Mouse (Mus musculus): ENCODE results near the gene Scimp. TPM values are rescaled to one million over a fixed set of nuclear protein-coding genes. Genes with fewer than 3 reads are reported as not detected.
A peak's percentile ranks its signal among the peaks of the same experiment; 100 is the strongest.

Scimp gene
- polyA plus RNA-seq, 1 experiment from 2014 or later = 0.37 TPM

- H3K27ac ChIP-seq (ENCODE audit: low read length) = no peak overlapping the region
- WGBS = 26% methylated on average over 6 of the region's 6 CpGs
- H3K9ac ChIP-seq (ENCODE audit: low read depth, low read length) = no peak overlapping the region
These were observed 3.2 kb upstream of the Scimp start for GRCm38 (mm10) chr11:70815498-70816078.

GRCm38 (mm10) chr11:70815071-70815470, 2.7 kb upstream of the Scimp start:
- Histone ChIP-seq H3K36me3 (ENCODE audit: control insufficient read depth, insufficient read depth, low read length) (no peaks in the 10 kb centered on the region), H3K27ac (ENCODE audit: low read length) (no peak overlapping the region), H3K9me3 (ENCODE audit: control insufficient read depth, low read length) (no peaks in the 10 kb centered on the region), H3K9ac (ENCODE audit: low read depth, low read length) (no peak overlapping the region), H3K4me2 (ENCODE audit: low read depth, low read length) (no peak overlapping the region), H3K4me1 (ENCODE audit: control insufficient read depth, insufficient read depth, low read length) (no peaks in the 10 kb centered on the region), H3K27me3 (replicated peaks; ENCODE audit: control insufficient read depth, insufficient read depth, low read length) (no peaks in the 10 kb centered on the region), H3K4me3 (ENCODE audit: low read length) (no peak overlapping the region)
- WGBS = 80% methylated on average over 8 of the region's 8 CpGs
- no peak for ATAC-seq

More at GRCm38 (mm10) chr11:70815498-70816078, 3.2 kb upstream of the Scimp start:
- Histone ChIP-seq H3K27me3 (replicated peaks; ENCODE audit: control insufficient read depth, insufficient read depth, low read length) (no peaks in the 10 kb centered on the region), H3K9me3 (ENCODE audit: control insufficient read depth, low read length) (no peaks in the 10 kb centered on the region), H3K4me2 (ENCODE audit: low read depth, low read length) (no peak overlapping the region), H3K4me1 (ENCODE audit: control insufficient read depth, insufficient read depth, low read length) (no peaks in the 10 kb centered on the region), H3K36me3 (ENCODE audit: control insufficient read depth, insufficient read depth, low read length) (no peaks in the 10 kb centered on the region), H3K4me3 (ENCODE audit: low read length) (no peak overlapping the region)
- no peak for ATAC-seq

GRCm38 (mm10) chr11:70811471-70812240, 730 bp downstream of the Scimp start:
- no peak overlapping the region for H3K4me2 ChIP-seq (ENCODE audit: low read depth, low read length)
- no peaks in the 10 kb centered on the region for H3K9me3 ChIP-seq (ENCODE audit: control insufficient read depth, low read length)
- H3K27ac ChIP-seq (ENCODE audit: low read length) = no peak overlapping the region
- no peak overlapping the region for H3K4me3 ChIP-seq (ENCODE audit: low read length)
- no peak for ATAC-seq
- no peaks in the 10 kb centered on the region for H3K27me3 ChIP-seq (replicated peaks; ENCODE audit: control insufficient read depth, insufficient read depth, low read length)
- no peak overlapping the region for H3K9ac ChIP-seq (ENCODE audit: low read depth, low read length)
- no peaks in the 10 kb centered on the region for H3K36me3 ChIP-seq (ENCODE audit: control insufficient read depth, insufficient read depth, low read length)
- WGBS = 69% methylated on average over 13 of the region's 13 CpGs
- no peaks in the 10 kb centered on the region for H3K4me1 ChIP-seq (ENCODE audit: control insufficient read depth, insufficient read depth, low read length)

- no peaks in the 10 kb centered on the region for H3K4me1 ChIP-seq (ENCODE audit: control insufficient read depth, insufficient read depth, low read length)
- H3K36me3 ChIP-seq (ENCODE audit: control insufficient read depth, insufficient read depth, low read length) = no peaks in the 10 kb centered on the region
- H3K27me3 ChIP-seq (replicated peaks; ENCODE audit: control insufficient read depth, insufficient read depth, low read length) = no peaks in the 10 kb centered on the region
- no peak overlapping the region for H3K27ac ChIP-seq (ENCODE audit: low read length)
- WGBS = 81% methylated on average over 5 of the region's 5 CpGs
- H3K9ac ChIP-seq (ENCODE audit: low read depth, low read length) = no peak overlapping the region
- no peak overlapping the region for H3K4me2 ChIP-seq (ENCODE audit: low read depth, low read length)
- H3K9me3 ChIP-seq (ENCODE audit: control insufficient read depth, low read length) = no peaks in the 10 kb centered on the region
- ATAC-seq = no peak
- H3K4me3 ChIP-seq (ENCODE audit: low read length) = no peak overlapping the region
These were observed 1.3 kb downstream of the Scimp start for GRCm38 (mm10) chr11:70811041-70811440.

- Histone ChIP-seq H3K9ac (ENCODE audit: low read depth, low read length) (no peak overlapping the region), H3K4me1 (ENCODE audit: control insufficient read depth, insufficient read depth, low read length) (0 out of 2 replicates have a peak, but pooled peaks cover 4% of the 10 kb centered on the region), H3K27ac (ENCODE audit: low read length) (no peak overlapping the region), H3K27me3 (replicated peaks; ENCODE audit: control insufficient read depth, insufficient read depth, low read length) (no peaks in the 10 kb centered on the region), H3K36me3 (ENCODE audit: control insufficient read depth, insufficient read depth, low read length) (no peaks in the 10 kb centered on the region), H3K4me2 (ENCODE audit: low read depth, low read length) (no peak overlapping the region), H3K4me3 (ENCODE audit: low read length) (no peak overlapping the region), H3K9me3 (ENCODE audit: control insufficient read depth, low read length) (no peaks in the 10 kb centered on the region)
- ATAC-seq = no peak
- 30% methylated on average over 1 of the region's 1 CpGs for WGBS
These were observed 3.4 kb downstream of the Scimp start for GRCm38 (mm10) chr11:70809011-70809410.

GRCm38 (mm10) chr11:70808101-70808500, 4.3 kb downstream of the Scimp start:
- Histone ChIP-seq H3K36me3 (ENCODE audit: control insufficient read depth, insufficient read depth, low read length) (no peaks in the 10 kb centered on the region), H3K9ac (ENCODE audit: low read depth, low read length) (no peak overlapping the region), H3K27ac (ENCODE audit: low read length) (no peak overlapping the region), H3K27me3 (replicated peaks; ENCODE audit: control insufficient read depth, insufficient read depth, low read length) (no peaks in the 10 kb centered on the region), H3K4me3 (ENCODE audit: low read length) (no peak overlapping the region), H3K4me1 (ENCODE audit: control insufficient read depth, insufficient read depth, low read length) (0 out of 2 replicates have a peak, but pooled peaks cover 4% of the 10 kb centered on the region), H3K4me2 (ENCODE audit: low read depth, low read length) (no peak overlapping the region), H3K9me3 (ENCODE audit: control insufficient read depth, low read length) (no peaks in the 10 kb centered on the region)
- no peak for ATAC-seq
- 69% methylated on average over 3 of the region's 3 CpGs for WGBS

- Histone ChIP-seq H3K4me1 (ENCODE audit: control insufficient read depth, insufficient read depth, low read length) (0 out of 2 replicates have a peak, but pooled peaks cover 4% of the 10 kb centered on the region), H3K27me3 (replicated peaks; ENCODE audit: control insufficient read depth, insufficient read depth, low read length) (no peaks in the 10 kb centered on the region), H3K36me3 (ENCODE audit: control insufficient read depth, insufficient read depth, low read length) (no peaks in the 10 kb centered on the region), H3K4me3 (ENCODE audit: low read length) (no peak overlapping the region), H3K9ac (ENCODE audit: low read depth, low read length) (no peak overlapping the region), H3K27ac (ENCODE audit: low read length) (no peak overlapping the region), H3K4me2 (ENCODE audit: low read depth, low read length) (no peak overlapping the region), H3K9me3 (ENCODE audit: control insufficient read depth, low read length) (no peaks in the 10 kb centered on the region)
- WGBS = 89% methylated on average over 4 of the region's 4 CpGs
- no peak for ATAC-seq
These were observed 4.8 kb downstream of the Scimp start for GRCm38 (mm10) chr11:70807630-70808029.

GRCm38 (mm10) chr11:70806697-70807096, 5.7 kb downstream of the Scimp start:
- WGBS = 74% methylated on average over 4 of the region's 4 CpGs
- no peak for ATAC-seq
- H3K4me2 ChIP-seq (ENCODE audit: low read depth, low read length) = no peak overlapping the region

GRCm38 (mm10) chr11:70805641-70806175, 6.7 kb downstream of the Scimp start:
- WGBS = 79% methylated on average over 8 of the region's 8 CpGs

More at GRCm38 (mm10) chr11:70806697-70807096, 5.7 kb downstream of the Scimp start:
- Histone ChIP-seq H3K4me3 (ENCODE audit: low read length) (no peak overlapping the region), H3K9ac (ENCODE audit: low read depth, low read length) (no peak overlapping the region), H3K9me3 (ENCODE audit: control insufficient read depth, low read length) (no peaks in the 10 kb centered on the region), H3K27me3 (replicated peaks; ENCODE audit: control insufficient read depth, insufficient read depth, low read length) (no peaks in the 10 kb centered on the region), H3K4me1 (ENCODE audit: control insufficient read depth, insufficient read depth, low read length) (0 out of 2 replicates have a peak, but pooled peaks cover 4% of the 10 kb centered on the region), H3K27ac (ENCODE audit: low read length) (no peak overlapping the region), H3K36me3 (ENCODE audit: control insufficient read depth, insufficient read depth, low read length) (no peaks in the 10 kb centered on the region)

More at GRCm38 (mm10) chr11:70805641-70806175, 6.7 kb downstream of the Scimp start:
- Histone ChIP-seq H3K4me1 (ENCODE audit: control insufficient read depth, insufficient read depth, low read length) (0 out of 2 replicates have a peak, but pooled peaks cover 4% of the 10 kb centered on the region), H3K27ac (ENCODE audit: low read length) (peak overlapping the region; percentile 64; the same call in 1 of the 2 replicates), H3K4me2 (ENCODE audit: low read depth, low read length) (peak overlapping the region; percentile 36; the same call in 1 of the 2 replicates), H3K27me3 (replicated peaks; ENCODE audit: control insufficient read depth, insufficient read depth, low read length) (no peaks in the 10 kb centered on the region), H3K9ac (ENCODE audit: low read depth, low read length) (peak overlapping the region; percentile 20; the same call in 1 of the 2 replicates), H3K9me3 (ENCODE audit: control insufficient read depth, low read length) (no peaks in the 10 kb centered on the region), H3K4me3 (ENCODE audit: low read length) (no peak overlapping the region), H3K36me3 (ENCODE audit: control insufficient read depth, insufficient read depth, low read length) (no peaks in the 10 kb centered on the region)
- no peak for ATAC-seq
